Mouse (Mus musculus): Measurements from ENCODE around the gene Trappc10. TPM values are rescaled to one million over a fixed set of nuclear protein-coding genes. Genes with fewer than 3 reads are reported as not detected.

The Trappc10 gene
- polyA plus RNA-seq, 1 experiment, result 96.0 TPM

- Histone ChIP-seq H3K4me3 (ENCODE audit: control insufficient read depth, insufficient read depth, low read length) (no peak overlapping the region), H3K27ac (ENCODE audit: control insufficient read depth, insufficient read depth, low read length) (no peak overlapping the region), H3K4me1 (replicated peaks; ENCODE audit: control insufficient read depth, insufficient read depth, low read length) (peaks cover 2% of the 10 kb centered on the region), H3K36me3 (ENCODE audit: control insufficient read depth, insufficient read depth, low read length) (no peaks in the 10 kb centered on the region), H3K27me3 (ENCODE audit: control insufficient read depth, insufficient read depth, low read length) (no peaks in the 10 kb centered on the region)
- no peak for DNase-seq
- WGBS, result 82% methylated on average over 5 of the region's 5 CpGs
- TF ChIP-seq CTCF (IDR thresholded peaks at IDR 0.05; ENCODE audit: borderline replicate concordance, control insufficient read depth, extremely low read depth, insufficient read depth, low read length, poor library complexity) (no peak), POLR2A (IDR thresholded peaks at IDR 0.05; ENCODE audit: control insufficient read depth, extremely low read depth, insufficient read depth, low read length, poor library complexity) (no peak)
These were observed 15.9 kb upstream of the Trappc10 start for GRCm38 (mm10) chr10:78260322-78260721.

- no peaks in the 10 kb centered on the region for H3K27me3 ChIP-seq (ENCODE audit: control insufficient read depth, insufficient read depth, low read length)
- H3K36me3 ChIP-seq (ENCODE audit: control insufficient read depth, insufficient read depth, low read length), result no peaks in the 10 kb centered on the region
- H3K4me1 ChIP-seq (replicated peaks; ENCODE audit: control insufficient read depth, insufficient read depth, low read length), result peaks cover under 1% of the 10 kb centered on the region; the same call in 1 of the 2 replicates
- 93% methylated on average over 6 of the region's 6 CpGs for WGBS
- TF ChIP-seq POLR2A (IDR thresholded peaks at IDR 0.05; ENCODE audit: control insufficient read depth, extremely low read depth, insufficient read depth, low read length, poor library complexity) (no peak), CTCF (IDR thresholded peaks at IDR 0.05; ENCODE audit: borderline replicate concordance, control insufficient read depth, extremely low read depth, insufficient read depth, low read length, poor library complexity) (no peak)
- H3K27ac ChIP-seq (ENCODE audit: control insufficient read depth, insufficient read depth, low read length), result no peak overlapping the region
- no peak overlapping the region for H3K4me3 ChIP-seq (ENCODE audit: control insufficient read depth, insufficient read depth, low read length)
- no peak for DNase-seq
These were observed 15.3 kb upstream of the Trappc10 start for GRCm38 (mm10) chr10:78259702-78260101.

GRCm38 (mm10) chr10:78259230-78259629 lies 14.8 kb upstream of the Trappc10 start:
- Histone ChIP-seq H3K4me3 (ENCODE audit: control insufficient read depth, insufficient read depth, low read length) (no peak overlapping the region), H3K27ac (ENCODE audit: control insufficient read depth, insufficient read depth, low read length) (no peak overlapping the region), H3K27me3 (ENCODE audit: control insufficient read depth, insufficient read depth, low read length) (no peaks in the 10 kb centered on the region), H3K36me3 (ENCODE audit: control insufficient read depth, insufficient read depth, low read length) (no peaks in the 10 kb centered on the region), H3K4me1 (replicated peaks; ENCODE audit: control insufficient read depth, insufficient read depth, low read length) (no peaks in the 10 kb centered on the region)
- DNase-seq, result no peak
- 93% methylated on average over 5 of the region's 5 CpGs for WGBS
- no peak for TF ChIP-seq CTCF (IDR thresholded peaks at IDR 0.05; ENCODE audit: borderline replicate concordance, control insufficient read depth, extremely low read depth, insufficient read depth, low read length, poor library complexity)
- TF ChIP-seq POLR2A (IDR thresholded peaks at IDR 0.05; ENCODE audit: control insufficient read depth, extremely low read depth, insufficient read depth, low read length, poor library complexity), result no peak

- no peak for DNase-seq
- 66% methylated on average over 6 of the region's 6 CpGs for WGBS
These were observed 13.8 kb upstream of the Trappc10 start for GRCm38 (mm10) chr10:78258142-78258675.

GRCm38 (mm10) chr10:78255646-78256059 lies 11.2 kb upstream of the Trappc10 start:
- Histone ChIP-seq H3K4me1 (replicated peaks; ENCODE audit: control insufficient read depth, insufficient read depth, low read length) (no peaks in the 10 kb centered on the region), H3K27ac (ENCODE audit: control insufficient read depth, insufficient read depth, low read length) (no peak overlapping the region), H3K27me3 (ENCODE audit: control insufficient read depth, insufficient read depth, low read length) (no peaks in the 10 kb centered on the region), H3K4me3 (ENCODE audit: control insufficient read depth, insufficient read depth, low read length) (no peak overlapping the region), H3K36me3 (ENCODE audit: control insufficient read depth, insufficient read depth, low read length) (no peaks in the 10 kb centered on the region)
- TF ChIP-seq CTCF (IDR thresholded peaks at IDR 0.05; ENCODE audit: borderline replicate concordance, control insufficient read depth, extremely low read depth, insufficient read depth, low read length, poor library complexity), result no peak
- TF ChIP-seq POLR2A (IDR thresholded peaks at IDR 0.05; ENCODE audit: control insufficient read depth, extremely low read depth, insufficient read depth, low read length, poor library complexity), result no peak
- DNase-seq, result no peak
- 67% methylated on average over 4 of the region's 4 CpGs for WGBS

More at GRCm38 (mm10) chr10:78258142-78258675, 13.8 kb upstream of the Trappc10 start:
- no peak overlapping the region for H3K27ac ChIP-seq (ENCODE audit: control insufficient read depth, insufficient read depth, low read length)
- H3K36me3 ChIP-seq (ENCODE audit: control insufficient read depth, insufficient read depth, low read length), result no peaks in the 10 kb centered on the region
- H3K4me1 ChIP-seq (replicated peaks; ENCODE audit: control insufficient read depth, insufficient read depth, low read length), result no peaks in the 10 kb centered on the region
- no peak for TF ChIP-seq POLR2A (IDR thresholded peaks at IDR 0.05; ENCODE audit: control insufficient read depth, extremely low read depth, insufficient read depth, low read length, poor library complexity)
- no peak for TF ChIP-seq CTCF (IDR thresholded peaks at IDR 0.05; ENCODE audit: borderline replicate concordance, control insufficient read depth, extremely low read depth, insufficient read depth, low read length, poor library complexity)
- H3K4me3 ChIP-seq (ENCODE audit: control insufficient read depth, insufficient read depth, low read length), result no peak overlapping the region
- no peaks in the 10 kb centered on the region for H3K27me3 ChIP-seq (ENCODE audit: control insufficient read depth, insufficient read depth, low read length)

- Histone ChIP-seq H3K27me3 (ENCODE audit: control insufficient read depth, insufficient read depth, low read length) (no peaks in the 10 kb centered on the region), H3K36me3 (ENCODE audit: control insufficient read depth, insufficient read depth, low read length) (no peaks in the 10 kb centered on the region), H3K4me3 (ENCODE audit: control insufficient read depth, insufficient read depth, low read length) (no peak overlapping the region), H3K27ac (ENCODE audit: control insufficient read depth, insufficient read depth, low read length) (no peak overlapping the region), H3K4me1 (replicated peaks; ENCODE audit: control insufficient read depth, insufficient read depth, low read length) (peaks cover 22% of the 10 kb centered on the region)
- TF ChIP-seq CTCF (IDR thresholded peaks at IDR 0.05; ENCODE audit: borderline replicate concordance, control insufficient read depth, extremely low read depth, insufficient read depth, low read length, poor library complexity) (no peak), POLR2A (IDR thresholded peaks at IDR 0.05; ENCODE audit: control insufficient read depth, extremely low read depth, insufficient read depth, low read length, poor library complexity) (no peak)
- DNase-seq, result no peak
- 72% methylated on average over 3 of the region's 3 CpGs for WGBS
These were observed 2.8 kb upstream of the Trappc10 start for GRCm38 (mm10) chr10:78247206-78247605.

GRCm38 (mm10) chr10:78246725-78247124 lies 2.3 kb upstream of the Trappc10 start:
- H3K4me1 ChIP-seq (replicated peaks; ENCODE audit: control insufficient read depth, insufficient read depth, low read length), result peaks cover 22% of the 10 kb centered on the region
- H3K36me3 ChIP-seq (ENCODE audit: control insufficient read depth, insufficient read depth, low read length), result no peaks in the 10 kb centered on the region
- no peak overlapping the region for H3K4me3 ChIP-seq (ENCODE audit: control insufficient read depth, insufficient read depth, low read length)
- WGBS, result 94% methylated on average over 4 of the region's 4 CpGs
- DNase-seq, result no peak
- TF ChIP-seq POLR2A (IDR thresholded peaks at IDR 0.05; ENCODE audit: control insufficient read depth, extremely low read depth, insufficient read depth, low read length, poor library complexity) (no peak), CTCF (IDR thresholded peaks at IDR 0.05; ENCODE audit: borderline replicate concordance, control insufficient read depth, extremely low read depth, insufficient read depth, low read length, poor library complexity) (no peak)
- no peaks in the 10 kb centered on the region for H3K27me3 ChIP-seq (ENCODE audit: control insufficient read depth, insufficient read depth, low read length)
- no peak overlapping the region for H3K27ac ChIP-seq (ENCODE audit: control insufficient read depth, insufficient read depth, low read length)

Data from thymus, adult 2 months (tissue).